Mouse (Mus musculus) heart, embryonic 16.5 days (tissue): ENCODE measurements around the gene Cct6b. TPM values are rescaled to one million over a fixed set of nuclear protein-coding genes. Genes with fewer than 3 reads are reported as not detected.

Experiments used
- ATAC-seq: fragments of 200-750 bp; cut with Nextera tagmentation; replicated peaks from 2 replicates; pipeline ENCODE4 v1.8.0; 2017; ENCODE audit warnings: moderate number of reproducible peaks; ENCODE audit not compliant: insufficient read depth, low FRiP score; ENCODE audit errors: extremely low read depth
- H3K27ac ChIP-seq: fragments of 300-500 bp; sonication (generic); 2 replicates; pipeline ENCODE4 v1.5.1; 2014; ENCODE audit warnings: mild to moderate bottlenecking, low read length, control low read depth, moderate library complexity
- H3K27me3 ChIP-seq: fragments of 300-500 bp; sonication (generic); 2 replicates; pipeline ENCODE4 v1.6.1; 2014; ENCODE audit warnings: low read length, mixed read lengths; ENCODE audit not compliant: control insufficient read depth, insufficient read depth
- H3K36me3 ChIP-seq: fragments of 300-500 bp; sonication (generic); 2 replicates; pipeline ENCODE4 v1.6.1; 2014; ENCODE audit not compliant: control insufficient read depth, insufficient read depth
- H3K4me1 ChIP-seq: fragments of 300-500 bp; sonication (generic); 2 replicates; pipeline ENCODE4 v1.6.1; 2014; ENCODE audit warnings: low read length, mixed read lengths; ENCODE audit not compliant: control insufficient read depth, insufficient read depth
- H3K4me2 ChIP-seq: fragments of 300-500 bp; sonication (generic); 2 replicates; pipeline ENCODE4 v1.6.1; 2014; ENCODE audit warnings: low read depth, mild to moderate bottlenecking, control low read depth, low read length
- H3K4me3 ChIP-seq: fragments of 300-500 bp; sonication (generic); 2 replicates; pipeline ENCODE4 v1.5.1; 2014; ENCODE audit warnings: mild to moderate bottlenecking, control low read depth, low read length
- H3K9ac ChIP-seq: fragments of 300-500 bp; sonication (generic); 2 replicates; pipeline ENCODE4 v1.6.1; 2014; ENCODE audit warnings: low read length, control low read depth
- H3K9me3 ChIP-seq: fragments of 300-500 bp; sonication (generic); replicated peaks from 2 replicates; pipeline ENCODE4 v1.6.1; 2016; ENCODE audit warnings: low read length; ENCODE audit not compliant: control insufficient read depth
- WGBS: fragments of 180-500 bp; shearing (Covaris S2); extraction: QIAGEN DNeasy Blood & Tissue Kit; methylation state at CpG from one replicate; pipeline ENCODE4 v1.1.7; 2014; 5-methylcytosine and 5-hydroxymethylcytosine counted together
- polyA plus RNA-seq: library from polyadenylated mRNA; unstranded; fragments of >200 nt; fragmentation: Nextera tagmentation; extraction: Ambion mirVana; gene quantifications from 2 replicates; pipeline ENCODE4 v1.2.1, GENCODE M21; 2015

The Cct6b gene
- polyA plus RNA-seq, 1 experiment from 2014 or later: 0.25 TPM

DNA sequence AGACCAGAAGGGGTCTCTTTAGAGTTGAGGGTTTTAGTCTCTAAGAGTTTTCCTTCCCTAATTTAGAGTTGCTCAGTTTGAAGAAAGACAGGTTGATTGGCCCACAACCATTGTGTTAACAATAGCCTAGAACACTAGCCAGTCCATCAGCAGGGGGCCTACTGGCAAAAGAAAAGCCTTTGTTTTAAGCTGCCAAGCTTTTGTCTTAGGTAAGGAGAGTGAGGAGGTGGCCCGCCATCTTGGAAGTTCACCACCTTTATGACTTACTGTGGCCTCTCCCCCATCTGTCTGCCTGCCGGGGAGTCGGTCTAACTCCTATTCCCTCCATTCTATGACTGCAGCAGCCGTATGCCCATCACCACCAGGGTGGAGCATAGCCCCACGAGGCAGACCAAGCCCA, 73.6 kb downstream of the Cct6b start:
- 58% methylated on average over 5 of the region's 5 CpGs for WGBS
- Histone ChIP-seq H3K9ac (no peak overlapping the region), H3K4me1 (no peaks in the 10 kb centered on the region), H3K27ac (no peak overlapping the region), H3K4me3 (no peak overlapping the region), H3K27me3 (no peaks in the 10 kb centered on the region; the same call in 1 of the 2 replicates), H3K36me3 (no peaks in the 10 kb centered on the region), H3K4me2 (no peak overlapping the region), H3K9me3 (no peaks in the 10 kb centered on the region)
- no peak for ATAC-seq

DNA sequence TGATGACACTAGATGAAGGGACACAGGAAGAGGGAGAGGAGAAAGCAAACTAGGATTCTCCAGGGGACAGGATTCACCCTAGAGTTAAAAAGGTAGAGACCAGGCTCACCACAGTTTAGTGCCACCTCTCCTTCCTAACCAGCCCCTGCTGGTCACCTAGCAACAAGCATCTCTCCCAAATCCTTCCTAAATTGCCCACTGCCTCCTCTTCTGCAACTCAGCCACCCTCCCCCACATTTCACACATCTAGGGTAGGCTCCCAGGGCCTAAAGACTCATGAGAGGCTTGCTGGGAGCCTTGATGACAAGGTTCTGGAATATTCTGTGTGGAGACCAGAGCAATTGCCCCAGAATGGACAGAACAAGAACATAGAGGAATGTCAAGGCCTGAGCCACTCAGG, 76.5 kb downstream of the Cct6b start:
- Histone ChIP-seq H3K4me2 (no peak overlapping the region), H3K27ac (no peak overlapping the region), H3K36me3 (no peaks in the 10 kb centered on the region), H3K9me3 (no peaks in the 10 kb centered on the region), H3K9ac (no peak overlapping the region), H3K27me3 (peaks cover 4% of the 10 kb centered on the region; the same call in 1 of the 2 replicates), H3K4me1 (no peaks in the 10 kb centered on the region), H3K4me3 (no peak overlapping the region)
- no peak for ATAC-seq

DNA sequence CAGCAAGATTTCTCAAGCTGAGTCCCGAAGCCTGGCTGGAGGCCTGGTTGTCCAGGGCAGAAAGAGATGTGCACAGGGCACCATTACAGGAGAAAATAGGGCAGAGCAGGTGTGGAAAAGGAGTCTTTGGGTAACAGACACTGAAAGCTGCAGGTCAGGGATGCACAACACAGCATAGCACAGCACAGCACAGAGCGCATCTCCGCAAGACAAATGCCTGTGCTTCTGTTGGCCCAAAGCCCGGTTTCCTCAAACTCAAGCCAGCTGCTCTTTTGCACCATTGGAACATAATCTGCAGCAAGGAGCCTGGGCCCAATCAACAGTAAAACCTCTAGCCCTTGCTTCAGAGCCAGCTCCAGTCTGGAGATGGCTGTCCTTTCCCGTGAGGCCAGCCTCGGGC, 79.4 kb downstream of the Cct6b start:
- Histone ChIP-seq H3K9me3 (no peaks in the 10 kb centered on the region), H3K4me2 (no peak overlapping the region), H3K27me3 (peaks cover 4% of the 10 kb centered on the region; the same call in 1 of the 2 replicates), H3K4me1 (no peaks in the 10 kb centered on the region), H3K4me3 (no peak overlapping the region), H3K9ac (no peak overlapping the region), H3K36me3 (no peaks in the 10 kb centered on the region), H3K27ac (no peak overlapping the region)
- WGBS: 66% methylated on average over 6 of the region's 6 CpGs
- ATAC-seq: no peak

DNA sequence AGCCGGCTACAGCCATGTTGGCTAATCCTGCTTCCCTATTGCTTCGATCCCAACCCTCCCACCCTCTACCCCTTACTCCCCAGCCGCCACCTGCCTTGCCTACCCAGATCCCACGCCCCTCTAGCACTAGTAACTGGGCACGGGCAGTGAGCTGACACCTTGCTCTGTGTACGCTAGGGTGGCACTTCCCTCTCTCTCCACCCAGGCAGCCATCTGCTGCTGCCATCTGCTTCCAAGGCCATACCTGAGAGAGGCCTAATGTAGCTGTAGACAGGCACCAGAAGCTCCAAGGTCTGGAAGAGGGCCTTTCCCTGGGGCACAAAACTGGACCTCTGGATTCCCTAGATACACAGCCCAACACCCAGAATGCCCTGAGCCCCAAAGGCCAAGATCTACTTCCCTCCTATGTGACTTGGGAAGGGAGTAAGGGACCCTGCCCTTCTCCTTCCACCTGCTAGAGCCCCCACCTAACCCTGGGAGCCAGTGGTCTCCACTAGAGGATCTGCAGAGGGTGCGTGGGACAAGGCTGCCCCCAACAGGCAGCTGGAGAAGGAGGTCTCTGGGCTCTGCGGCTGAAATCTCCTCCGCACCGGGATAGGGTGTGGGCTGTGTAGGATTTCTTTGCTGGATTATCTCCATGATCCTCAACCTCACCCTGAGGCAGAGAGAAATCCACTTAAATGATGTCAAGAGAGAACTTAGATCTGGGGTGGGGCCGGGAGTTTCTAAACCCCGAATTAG, 80.2 kb downstream of the Cct6b start:
- ATAC-seq: no peak
- Histone ChIP-seq H3K9me3 (no peaks in the 10 kb centered on the region), H3K4me2 (no peak overlapping the region), H3K27me3 (peaks cover 4% of the 10 kb centered on the region; the same call in 1 of the 2 replicates), H3K4me3 (no peak overlapping the region), H3K9ac (no peak overlapping the region), H3K36me3 (no peaks in the 10 kb centered on the region), H3K27ac (no peak overlapping the region), H3K4me1 (no peaks in the 10 kb centered on the region)
- WGBS: 47% methylated on average over 12 of the region's 12 CpGs

DNA sequence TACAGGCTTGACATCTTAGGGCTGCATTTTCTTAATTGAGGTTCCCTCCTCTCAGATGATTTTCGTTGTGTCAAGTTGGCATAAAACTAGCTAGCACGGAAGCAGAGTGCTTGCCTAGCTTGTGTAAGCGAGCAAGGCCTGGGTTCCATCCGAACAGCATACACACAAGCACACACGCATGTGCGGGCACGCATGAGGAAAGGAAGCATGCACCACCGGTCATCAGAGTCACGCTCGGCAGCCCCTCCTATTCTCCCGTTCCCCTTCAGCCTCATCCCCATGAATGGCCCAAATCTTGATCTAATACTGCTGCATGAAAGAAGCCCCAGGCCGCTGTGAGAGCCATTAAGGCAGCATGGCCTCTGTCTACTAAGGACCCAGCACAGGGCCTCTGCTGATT, 85.6 kb downstream of the Cct6b start:
- WGBS: 85% methylated on average over 12 of the region's 12 CpGs
- H3K36me3 ChIP-seq: no peaks in the 10 kb centered on the region
- ATAC-seq: no peak
- H3K9me3 ChIP-seq: no peaks in the 10 kb centered on the region
- H3K9ac ChIP-seq: no peak overlapping the region
- no peak overlapping the region for H3K4me2 ChIP-seq
- H3K4me1 ChIP-seq: no peaks in the 10 kb centered on the region
- H3K27me3 ChIP-seq: no peaks in the 10 kb centered on the region
- no peak overlapping the region for H3K4me3 ChIP-seq
- no peak overlapping the region for H3K27ac ChIP-seq

Other genes starting within 250 kb of the Cct6b start
- 28.3 and 30.4 TPM in 2 replicates for gene Zfp830, start within 50 bp of the Cct6b start, polyA plus RNA-seq
- 16.6 and 17.6 TPM in 2 replicates for gene Lig3, start 16.8 kb upstream of the Cct6b start, polyA plus RNA-seq
- 5.1 and 5.5 TPM in 2 replicates for gene Rffl, start 106.9 kb upstream of the Cct6b start, polyA plus RNA-seq
- gene Rad51d, start 126.3 kb upstream of the Cct6b start, polyA plus RNA-seq: 13.8 and 14.4 TPM in 2 replicates
- 0.12 and 0.20 TPM in 2 replicates for gene Fndc8, start 127.8 kb upstream of the Cct6b start, polyA plus RNA-seq
- gene Nle1, start 144.1 kb upstream of the Cct6b start, polyA plus RNA-seq: 22.2 TPM in 2 replicates
- gene Unc45b, start 146.2 kb upstream of the Cct6b start, polyA plus RNA-seq: 188 and 201 TPM in 2 replicates
- 6.1 and 7.7 TPM in 2 replicates for gene Slfn5, start 187.0 kb upstream of the Cct6b start, polyA plus RNA-seq
- 11.9 and 13.1 TPM in 2 replicates for gene Slfn9, start 227.5 kb upstream of the Cct6b start, polyA plus RNA-seq